Mouse (Mus musculus) embryo, embryonic 11 days (tissue): ENCODE measurements around the gene Atp2c2.
A peak's percentile ranks its signal among the peaks of the same experiment; 100 is the strongest.

Source experiments
- DNase-seq: peaks from one replicate; pipeline ENCODE4 v3.0.0-alpha.2; 2015

Atp2c2 gene

DNA sequence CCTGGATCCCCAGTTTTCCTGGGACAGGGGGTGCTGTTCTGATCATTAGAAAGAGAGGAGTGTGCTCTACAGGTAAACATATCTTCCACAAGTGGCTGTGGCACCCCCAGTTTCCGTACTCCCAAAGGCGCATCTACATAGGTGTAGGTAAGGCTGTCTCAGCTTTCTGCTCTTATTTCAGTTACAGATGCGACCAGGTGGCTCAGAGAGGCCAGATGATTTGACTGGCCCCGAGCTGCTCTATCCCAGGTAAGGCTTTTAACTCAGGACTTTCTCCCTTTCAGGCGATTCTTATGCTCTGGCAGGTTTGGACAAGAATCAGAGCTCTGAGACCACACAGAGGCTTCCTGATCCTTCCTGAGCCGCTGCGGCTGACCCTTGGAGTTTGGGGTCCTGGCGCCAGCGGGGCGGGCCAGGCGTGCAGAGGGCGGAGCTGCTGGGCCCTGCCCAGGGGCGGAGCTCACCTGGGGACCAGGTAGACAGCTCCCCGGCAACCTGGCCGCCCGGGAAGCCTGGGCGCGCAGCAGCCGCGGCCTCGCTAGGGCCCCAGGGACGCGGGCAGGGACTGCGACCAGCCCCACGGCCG lies at the start of gene Atp2c2:
Gene Atp2c2 (plus strand): TSS at position 461 of the 586 bp plus-strand sequence.
- DNase-seq, result peak; percentile 40

DNA sequence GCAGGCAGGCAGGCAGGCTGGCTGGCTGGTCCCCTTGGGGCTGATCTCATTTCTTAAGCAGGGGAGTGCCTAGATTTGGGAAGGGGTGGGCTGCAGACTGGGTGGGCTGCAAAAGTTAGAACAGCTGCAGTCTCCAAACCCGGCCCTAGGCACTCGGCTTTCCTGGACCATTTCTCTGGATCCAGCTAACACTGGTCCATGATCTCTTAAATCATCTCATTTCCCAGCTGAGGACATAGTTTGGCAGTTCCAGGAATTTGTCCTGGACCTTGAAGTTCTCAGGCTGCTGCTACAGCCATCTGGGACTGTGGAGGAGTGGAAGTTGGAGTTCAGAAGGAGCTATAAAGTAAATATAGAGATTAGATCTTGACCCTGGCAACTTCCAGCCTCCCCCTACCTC lies 48.5 kb upstream of the Atp2c2 start:
- no peak for DNase-seq

DNA sequence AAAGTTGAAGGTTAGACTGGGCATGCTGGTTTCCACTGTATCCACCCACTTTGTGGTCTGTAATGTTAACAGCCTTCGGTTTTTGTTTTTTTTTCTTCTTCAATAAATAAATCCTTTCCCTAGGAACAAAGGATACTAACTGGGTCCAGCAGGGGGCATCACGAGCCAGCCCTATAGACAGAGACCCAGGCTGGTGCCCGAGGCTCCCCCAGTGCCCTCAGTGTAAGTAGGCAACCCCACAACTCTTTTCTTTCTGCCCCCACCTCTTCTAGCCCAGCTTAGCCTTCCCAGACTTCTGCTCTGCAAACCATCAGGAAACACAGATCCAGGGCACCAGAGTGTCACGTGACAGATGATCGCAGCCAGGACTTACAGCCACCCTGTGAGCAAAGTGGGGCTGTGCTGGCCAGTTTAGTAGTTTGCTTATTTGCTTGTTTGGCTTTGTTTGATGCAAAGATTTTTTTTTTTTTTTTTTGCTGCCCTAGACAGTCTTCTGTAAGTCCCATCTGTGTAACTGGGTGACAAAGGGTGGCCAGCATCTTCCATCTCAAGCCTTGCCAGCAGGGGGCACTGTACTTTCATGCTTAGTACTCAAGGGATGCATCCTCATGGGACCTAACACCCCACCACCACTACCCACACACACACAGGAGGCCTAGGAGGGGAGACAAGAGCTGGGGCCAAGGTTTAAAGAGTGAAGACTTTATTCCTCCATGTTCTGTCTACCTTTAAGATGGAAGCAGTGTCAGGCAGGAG lies 42.9 kb upstream of the Atp2c2 start:
- no peak for DNase-seq

DNA sequence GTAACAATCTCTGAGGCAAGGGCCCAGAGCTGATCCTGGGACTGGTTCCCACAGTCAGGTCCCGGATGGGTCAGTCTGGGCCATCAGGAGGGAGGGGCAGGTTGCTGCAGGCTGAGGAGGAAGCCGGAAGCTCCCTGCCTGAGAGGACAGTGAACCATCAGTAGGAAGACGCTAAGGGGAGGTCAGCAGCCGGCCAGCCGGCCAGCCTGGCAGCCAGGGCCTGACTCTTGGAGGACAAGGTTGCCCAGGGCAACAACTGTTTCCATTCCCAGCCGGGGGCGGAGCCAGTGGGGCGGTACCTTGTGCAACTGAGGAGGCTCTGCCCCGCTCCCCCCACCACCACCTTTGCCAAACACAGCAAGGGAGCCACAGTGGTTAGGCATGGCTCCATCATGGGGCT lies 38.7 kb upstream of the Atp2c2 start:
- DNase-seq, result peak; percentile 86

DNA sequence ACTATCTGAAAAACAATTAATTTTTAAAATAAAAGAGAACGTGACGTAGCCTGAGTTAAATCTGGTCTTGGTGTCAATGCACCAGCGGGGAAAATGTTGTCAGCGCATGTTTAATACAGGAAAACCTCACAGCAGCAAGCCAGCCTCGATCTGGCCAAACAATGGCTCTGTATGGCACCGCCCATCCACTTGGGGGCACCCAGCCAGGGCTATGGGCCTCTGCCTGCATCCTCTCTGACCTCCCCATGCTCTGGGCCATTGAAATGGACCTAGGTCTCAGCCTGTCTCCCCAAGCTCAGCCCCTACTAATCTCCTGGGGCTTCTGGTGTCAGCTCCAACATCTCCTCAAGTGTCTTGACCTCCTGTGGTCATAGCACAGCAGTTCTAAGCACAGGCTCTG lies 37.9 kb upstream of the Atp2c2 start:
- no peak for DNase-seq

DNA sequence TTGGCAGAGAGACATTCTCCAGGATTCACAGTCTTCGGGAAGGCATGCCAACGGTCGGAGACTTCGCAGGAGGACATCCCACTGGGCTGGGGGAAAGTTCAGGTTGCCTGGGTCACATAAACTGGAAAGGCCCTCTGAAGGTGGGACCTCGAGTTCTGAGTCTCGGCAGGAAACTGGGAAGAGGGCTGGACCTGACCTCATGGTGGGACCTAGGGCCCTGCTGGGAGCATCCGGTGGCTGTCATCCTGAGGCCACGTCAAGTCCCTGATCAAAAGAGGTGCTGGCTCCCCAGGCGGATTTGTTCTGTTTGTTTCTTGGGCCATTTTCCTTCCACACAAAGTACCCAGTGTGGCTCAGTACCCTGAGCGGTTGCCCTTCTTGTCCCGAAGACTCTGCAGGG lies 36.4 kb upstream of the Atp2c2 start:
- no peak for DNase-seq

DNA sequence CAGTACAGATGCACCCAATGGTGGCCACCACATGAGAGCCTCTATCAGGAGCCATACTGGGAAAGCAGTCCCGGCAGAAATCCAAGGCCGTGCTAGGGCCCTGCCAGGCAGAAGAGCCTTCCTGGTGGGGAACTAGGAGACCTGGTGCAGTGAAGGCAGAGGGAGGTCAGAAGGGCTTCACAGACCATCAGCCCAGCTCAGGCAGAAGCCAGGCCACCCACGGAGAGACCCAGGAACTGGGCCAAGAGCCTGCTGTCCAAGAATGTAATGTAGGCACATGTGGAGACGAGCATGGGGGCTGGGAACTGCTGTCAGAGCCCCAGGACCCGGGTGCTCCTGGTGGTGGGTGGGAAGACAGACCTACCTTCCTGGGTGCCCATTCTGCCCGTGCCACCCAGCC lies 34.5 kb upstream of the Atp2c2 start:
- DNase-seq, result no peak

DNA sequence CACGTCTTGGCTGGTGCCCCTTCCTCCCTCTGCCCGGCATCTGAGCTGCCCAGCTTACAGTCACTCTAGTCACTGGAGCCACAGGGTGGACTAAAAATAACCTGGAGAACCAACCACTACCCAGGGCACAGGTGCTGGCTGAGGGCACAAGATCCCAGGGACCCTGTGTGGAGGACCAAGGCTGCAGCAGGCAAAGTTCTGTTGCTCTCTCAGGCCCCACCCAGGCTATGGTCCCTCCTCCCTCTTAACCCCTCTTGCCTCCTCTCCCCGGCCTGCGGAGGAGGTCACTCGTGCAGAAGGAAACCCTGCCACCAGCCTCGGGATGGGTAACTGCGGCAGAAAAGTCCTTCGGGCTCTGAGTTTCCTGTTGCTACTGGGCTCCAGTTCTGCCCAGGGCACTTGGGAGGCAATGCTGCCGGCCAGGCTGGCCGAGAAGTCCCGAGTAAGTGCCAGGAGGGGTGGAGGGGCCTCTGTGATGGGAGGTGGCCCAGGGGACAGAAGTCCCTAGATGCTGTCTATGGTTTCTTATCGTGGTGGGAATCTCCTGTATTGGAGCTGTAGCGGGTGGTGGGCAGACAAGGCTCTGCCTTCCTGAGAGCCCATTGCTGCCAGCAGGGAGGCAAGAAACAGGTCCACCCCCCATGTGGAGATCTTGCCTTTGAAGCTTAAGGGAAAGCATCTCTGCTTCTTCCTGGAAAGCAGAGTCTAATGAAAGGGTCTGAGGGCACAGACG lies 33.4 kb upstream of the Atp2c2 start, which contains the start of gene Wfdc1:
Gene Wfdc1 (plus strand): TSS at position 147 of the 733 bp plus-strand sequence.
- no peak for DNase-seq

DNA sequence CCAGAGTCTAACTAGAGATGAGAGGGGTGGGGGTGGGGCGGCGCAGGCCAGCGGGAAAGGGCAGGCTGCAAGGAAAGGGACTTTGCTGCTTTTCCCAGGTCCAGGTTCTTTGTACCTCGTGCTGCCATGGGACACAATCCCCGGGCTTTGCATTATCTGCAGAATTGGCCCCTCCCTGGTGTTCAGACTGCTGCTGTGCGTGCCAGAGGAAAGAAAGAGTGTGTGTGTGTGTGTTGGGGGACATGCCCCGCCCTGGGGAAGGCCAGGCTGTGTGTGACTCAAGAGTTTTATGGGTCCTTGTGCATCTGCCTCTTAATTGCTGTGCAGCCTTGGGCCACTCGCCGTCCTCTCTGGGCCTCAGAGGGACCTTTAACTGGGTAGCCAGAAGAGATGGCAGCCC lies 31.4 kb upstream of the Atp2c2 start:
- DNase-seq, result no peak

DNA sequence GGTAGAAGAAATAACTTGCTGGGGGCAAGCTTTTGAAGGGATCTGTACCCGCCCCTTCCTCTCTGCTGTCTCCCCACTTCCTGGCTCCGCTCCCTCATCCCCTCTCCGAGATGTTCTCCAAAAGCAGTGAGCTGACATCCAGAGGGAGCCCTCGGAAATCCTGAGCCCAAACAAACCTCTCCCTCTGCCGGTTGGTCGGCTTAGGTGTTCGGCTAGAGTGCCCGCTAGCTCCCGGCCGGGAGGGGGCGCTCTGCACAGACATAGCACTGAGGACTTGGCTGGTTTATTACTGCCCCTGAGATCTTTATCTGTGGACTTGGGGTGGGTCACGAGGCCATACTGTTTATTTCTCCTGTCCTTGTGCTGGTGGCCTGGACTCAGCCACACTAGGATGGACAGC lies 30.5 kb upstream of the Atp2c2 start:
- DNase-seq, result no peak

DNA sequence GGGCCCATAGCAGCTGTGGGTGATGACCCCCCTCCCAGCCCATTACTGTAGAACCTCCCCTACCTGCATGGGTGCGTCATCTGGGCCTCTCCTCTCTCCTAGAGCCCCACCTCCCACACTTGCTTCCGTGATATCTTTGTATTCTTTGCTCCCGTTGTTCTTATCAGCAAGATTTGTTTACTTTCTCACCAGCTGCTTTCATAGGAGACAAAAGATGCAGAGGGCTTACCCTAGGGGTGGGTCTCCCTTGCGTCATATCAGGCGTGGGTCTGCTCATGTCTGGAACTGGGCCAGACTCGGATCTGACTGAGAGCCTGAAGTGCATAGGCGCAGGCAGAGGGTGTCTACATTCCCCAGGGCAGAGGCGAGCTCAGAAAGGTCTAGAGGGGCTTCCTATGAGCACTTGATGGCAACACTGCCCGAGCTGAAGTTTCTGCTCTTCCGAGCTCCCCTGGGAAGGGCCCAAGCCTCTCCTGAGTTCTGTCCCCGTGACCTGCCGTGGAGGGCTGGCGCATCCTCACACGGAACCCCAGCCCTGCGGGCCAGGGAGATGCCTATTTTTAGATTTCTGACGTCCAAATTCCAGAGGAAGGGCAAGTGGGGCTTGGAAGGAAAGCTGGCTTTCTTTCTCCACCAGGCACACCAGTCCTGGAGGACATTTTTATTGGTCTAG lies 29.3 kb upstream of the Atp2c2 start:
- no peak for DNase-seq

DNA sequence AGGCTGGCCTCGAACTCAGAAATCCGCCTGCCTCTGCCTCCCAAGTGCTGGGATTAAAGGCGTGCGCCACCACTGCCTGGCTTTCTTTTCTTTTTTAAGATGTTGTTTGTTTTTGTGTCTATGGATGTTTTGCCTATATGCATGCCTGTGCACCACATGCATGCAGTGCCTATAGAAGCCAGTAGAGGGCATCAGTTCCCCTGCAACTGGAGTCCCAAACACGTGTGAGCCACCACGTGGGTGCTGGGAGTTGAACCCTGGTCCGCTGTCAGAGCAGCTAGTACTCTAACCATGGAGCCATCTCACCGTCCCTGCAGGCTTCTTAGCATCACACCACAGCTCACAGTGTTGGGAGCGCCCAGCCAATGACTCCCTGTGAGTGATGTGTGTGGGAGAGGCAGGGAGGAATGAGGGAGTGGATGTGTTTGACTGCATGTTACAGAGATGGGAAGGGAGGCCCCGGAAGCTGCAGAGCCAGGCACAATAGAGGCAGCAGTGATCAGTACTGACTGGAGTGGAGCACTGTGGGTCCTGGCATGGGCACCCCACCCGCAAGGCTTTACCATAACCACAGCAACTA lies 25.7 kb upstream of the Atp2c2 start:
- DNase-seq, result no peak

DNA sequence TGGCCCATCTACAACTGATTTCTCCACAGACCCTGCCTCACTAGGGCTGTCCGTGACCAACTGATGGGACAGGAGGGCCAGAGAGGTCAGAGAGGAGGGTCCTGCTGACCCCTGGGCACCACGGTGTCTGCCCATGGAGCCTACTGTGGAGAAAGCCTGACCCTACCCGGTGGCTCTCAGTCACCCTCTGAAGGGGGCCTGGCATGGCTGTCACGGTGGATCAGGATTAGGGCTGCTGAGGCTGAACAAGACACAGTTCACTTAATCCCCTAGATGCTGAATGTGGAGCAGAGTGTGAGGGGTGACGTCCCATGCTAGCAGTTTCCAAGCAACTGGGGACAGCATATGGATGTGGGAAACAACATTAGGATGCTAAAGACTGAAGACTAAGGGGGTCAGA lies 24.4 kb upstream of the Atp2c2 start:
- no peak for DNase-seq

DNA sequence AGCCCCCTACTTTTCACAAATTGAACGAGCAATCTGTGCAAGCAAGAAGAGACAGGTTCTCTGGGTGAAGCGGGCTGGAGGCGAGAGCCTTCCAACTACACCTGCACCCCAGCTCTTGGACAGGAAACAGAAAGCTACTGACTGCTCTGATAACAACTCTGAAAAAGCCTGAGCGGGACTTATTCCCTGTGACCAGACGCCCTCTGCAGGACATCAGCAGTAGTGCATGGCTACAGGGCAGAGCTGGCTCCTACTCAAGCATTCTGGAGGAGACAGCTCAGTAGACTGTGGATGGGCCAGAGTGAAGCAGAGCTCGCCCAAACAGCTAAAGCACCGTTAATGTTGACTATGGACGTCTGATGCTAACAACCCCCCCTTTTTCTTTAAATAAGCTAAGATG lies 23.4 kb upstream of the Atp2c2 start:
- DNase-seq, result peak; percentile 87

DNA sequence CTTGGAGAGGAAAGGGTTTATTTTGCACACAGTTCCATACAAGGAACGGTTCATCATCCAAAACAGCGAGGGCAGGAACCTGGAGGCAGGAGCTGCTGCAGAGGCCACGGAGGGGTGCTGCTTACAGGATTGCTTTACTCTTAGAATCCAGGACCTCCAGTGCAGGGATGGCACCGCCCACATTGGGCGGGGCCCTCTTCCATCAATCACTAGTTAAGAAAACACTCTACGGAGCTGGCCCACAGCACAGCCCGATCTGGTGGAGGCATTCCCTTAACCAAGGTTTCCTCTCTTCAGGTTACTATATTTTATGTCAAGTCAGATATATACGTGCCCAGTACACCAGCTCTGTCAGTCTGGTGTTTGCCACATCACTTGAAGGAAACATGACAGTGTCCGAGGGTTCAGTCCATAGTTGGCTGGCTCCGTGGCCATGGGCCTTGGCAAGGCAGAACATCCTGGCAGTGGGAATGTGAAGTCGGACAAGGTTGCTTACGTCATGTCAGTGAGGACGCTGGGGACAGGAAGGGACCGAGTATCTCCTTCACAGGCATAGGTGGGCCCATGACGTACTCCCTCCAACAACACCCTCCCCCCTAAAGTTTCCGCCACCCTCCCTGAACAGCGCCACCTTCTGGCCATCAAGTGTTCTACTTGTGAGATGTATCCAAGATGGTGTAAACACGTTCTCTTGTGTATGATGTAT lies 21.5 kb upstream of the Atp2c2 start:
- DNase-seq, result peak; percentile 74

DNA sequence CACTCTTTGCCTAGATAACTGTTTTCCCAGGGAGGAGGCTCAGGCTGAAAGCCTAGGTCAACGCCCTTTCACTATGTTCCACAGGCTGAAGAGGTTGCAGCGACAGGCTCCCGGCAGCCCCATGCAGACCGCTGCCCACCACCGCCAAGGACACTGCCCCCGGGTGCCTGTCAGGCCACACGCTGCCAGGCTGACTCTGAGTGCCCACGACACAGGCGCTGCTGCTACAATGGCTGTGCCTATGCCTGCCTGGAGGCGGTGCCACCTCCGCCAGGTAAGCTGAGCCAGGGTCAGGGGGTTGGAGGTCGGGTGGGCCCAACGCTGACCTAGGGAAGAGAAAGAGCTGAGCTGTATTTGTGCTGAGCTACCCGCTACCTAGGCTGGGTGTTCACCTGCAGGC lies 20.6 kb upstream of the Atp2c2 start:
- DNase-seq, result no peak

DNA sequence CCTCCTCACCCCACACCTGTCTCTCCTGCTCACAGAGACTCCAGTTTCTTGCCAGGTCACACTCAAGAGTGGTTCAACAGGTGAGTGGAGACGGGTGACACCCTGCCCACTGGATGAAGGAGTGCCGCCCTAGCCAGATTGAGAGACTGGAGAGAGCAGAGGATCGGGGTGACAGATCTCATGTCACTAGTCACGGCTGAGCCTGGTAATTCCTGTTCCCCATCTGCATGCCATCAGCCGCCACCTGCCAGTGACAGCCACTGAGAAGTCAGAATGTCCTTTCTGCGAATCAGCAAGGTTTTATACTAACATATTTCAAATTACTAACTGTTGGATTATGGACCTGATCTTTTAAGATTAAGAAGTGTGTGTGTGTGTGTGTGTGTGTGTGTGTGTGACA lies 9.2 kb upstream of the Atp2c2 start:
- no peak for DNase-seq

DNA sequence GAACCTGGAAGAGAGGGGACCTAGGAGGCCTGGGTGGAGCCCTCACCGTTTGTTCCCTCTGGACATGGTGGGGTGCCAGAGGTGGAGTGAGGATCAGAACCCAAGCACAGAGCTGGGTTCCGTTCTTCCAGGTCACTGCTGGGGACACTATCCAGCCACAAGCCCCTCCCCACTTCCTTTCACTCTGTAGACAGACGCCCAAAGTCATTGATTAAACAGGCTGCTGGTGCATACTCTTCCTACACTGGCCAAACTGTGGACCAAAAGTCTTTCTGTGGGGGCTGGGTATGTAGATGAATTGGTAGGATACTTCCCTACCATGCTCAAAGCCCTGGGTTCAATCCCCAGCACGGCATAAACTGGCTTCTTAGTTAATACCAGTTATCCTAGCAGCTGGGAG lies 7.8 kb upstream of the Atp2c2 start:
- no peak for DNase-seq

DNA sequence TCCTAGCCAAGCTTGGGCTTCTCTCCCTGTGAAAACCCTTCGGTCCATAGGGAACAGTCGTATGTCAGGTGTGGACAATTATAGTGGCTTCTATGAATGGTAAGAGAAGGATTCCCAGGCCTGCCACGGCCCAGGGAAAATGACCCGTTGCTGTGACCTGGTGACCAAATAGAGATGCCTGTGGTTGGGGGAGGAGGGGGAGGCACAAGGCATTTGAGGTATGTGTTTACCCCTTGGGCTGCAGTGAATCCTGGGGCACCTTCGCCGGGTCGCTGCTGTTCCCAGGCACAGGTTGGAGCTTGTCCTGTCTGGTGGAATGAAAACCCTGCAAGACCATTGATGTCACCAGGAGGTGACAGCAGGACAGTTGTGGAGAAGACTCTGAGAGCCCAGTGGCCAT lies 5.1 kb upstream of the Atp2c2 start:
- no peak for DNase-seq

DNA sequence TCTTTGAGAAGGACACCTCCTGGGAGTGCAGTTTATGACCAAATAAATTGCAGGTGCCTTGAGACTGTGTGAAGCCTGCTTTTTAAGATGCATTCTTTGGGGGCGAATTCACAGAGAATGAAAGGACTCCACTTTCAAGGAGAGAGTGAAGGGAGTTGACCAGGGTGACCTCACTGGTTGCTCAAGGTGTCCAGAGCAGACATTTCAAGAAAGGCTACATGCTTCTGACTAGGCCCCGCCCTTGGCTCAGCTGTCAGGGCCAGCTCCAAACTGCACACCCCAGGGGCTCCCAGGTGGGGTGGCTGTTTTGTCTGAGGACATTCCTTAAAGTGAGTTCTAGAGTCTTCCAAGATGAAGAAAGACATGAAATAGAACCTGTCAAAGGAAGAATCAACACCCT lies 2.6 kb upstream of the Atp2c2 start:
- DNase-seq, result no peak

DNA sequence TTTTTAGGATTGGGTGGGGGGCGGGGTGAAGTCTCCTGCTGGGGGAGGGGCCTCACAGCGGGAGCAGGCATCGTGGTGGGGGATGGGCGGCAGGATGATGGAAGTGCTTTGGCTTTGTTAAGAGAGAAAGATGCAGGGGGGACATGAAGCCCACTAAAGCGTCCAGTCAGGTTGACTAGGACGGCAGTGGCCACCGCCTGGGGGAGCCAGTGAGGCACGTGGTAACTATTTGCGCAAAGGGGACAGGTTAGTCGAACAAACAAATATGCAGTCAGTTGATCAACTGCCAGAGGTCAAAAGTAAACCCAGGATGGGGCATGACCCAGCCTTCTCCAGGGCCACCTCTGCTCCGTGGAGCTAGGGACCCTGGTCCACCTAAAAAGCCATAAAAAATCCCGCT lies 849 bp upstream of the Atp2c2 start:
- peak; percentile 62 for DNase-seq

DNA sequence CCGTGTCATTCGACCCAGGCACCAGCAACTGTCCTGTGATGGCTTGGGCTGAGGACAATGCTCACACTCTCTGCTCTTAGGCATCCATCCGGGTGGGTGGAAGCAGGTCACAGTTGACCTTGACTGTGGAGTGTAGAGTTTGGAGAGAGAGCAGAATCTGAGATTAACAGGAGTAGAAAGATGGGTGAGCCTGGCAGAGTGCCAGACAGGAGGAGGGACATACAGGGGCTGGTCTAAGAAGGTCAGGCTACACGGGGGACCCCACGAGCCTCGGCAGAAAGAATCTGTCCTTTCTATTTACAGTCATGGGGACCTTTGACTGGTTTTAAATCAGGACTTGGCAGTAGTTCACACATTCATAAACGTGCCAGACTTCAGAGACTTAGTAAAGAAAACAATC lies 3.2 kb downstream of the Atp2c2 start:
- DNase-seq, result no peak

DNA sequence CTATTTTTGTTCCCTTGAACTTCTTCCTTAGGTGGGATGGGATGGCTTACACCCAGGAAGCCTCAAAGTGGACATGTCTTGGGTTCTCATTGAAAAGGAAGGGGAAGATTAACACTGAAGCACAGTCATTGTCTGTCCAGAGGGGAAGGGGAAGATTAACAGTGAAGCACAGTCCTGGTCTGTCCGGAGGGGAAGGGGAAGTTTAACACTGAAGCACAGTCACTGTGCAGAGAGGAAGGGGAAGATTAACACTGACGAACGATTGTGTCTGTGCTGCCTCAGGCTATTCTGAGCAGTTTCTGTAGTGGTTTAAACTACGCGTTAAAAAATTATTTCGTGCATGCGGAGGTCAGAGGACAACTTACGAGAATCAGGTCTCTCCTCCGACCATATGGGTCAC lies 7.3 kb downstream of the Atp2c2 start:
- no peak for DNase-seq
